Mouse (Mus musculus) gastrocnemius, adult 8-10 months (tissue): ENCODE results near the gene Gm26965. TPM values are rescaled to one million over a fixed set of nuclear protein-coding genes. Genes with fewer than 3 reads are reported as not detected.

Source experiments
- total RNA-seq, 4 experiments: library from RNA; stranded (reverse); gene quantifications; 2 replicates each; pipeline ENCODE4 v1.2.4; 2022

The Gm26965 gene
- total RNA-seq, 4 experiments from 2014 or later, result 0.39 to 0.94 (median 0.58) TPM; not detected in 1

Other genes with a start within 250 kb of the Gm26965 start
- 1 to 10 TPM in 3 of 4 experiments, under 1 TPM in 1; 0.83 to 1.7 (median 1.2) TPM for gene Zfp458, start 247.7 kb downstream of the Gm26965 start, total RNA-seq
- gene Zfp457, start 219.7 kb downstream of the Gm26965 start, total RNA-seq, result 1 to 10 TPM; 3.9 to 6.5 (median 4.9) TPM
- 1 to 10 TPM; 1.3 to 2.0 (median 1.5) TPM for gene Zfp595, start 193.6 kb downstream of the Gm26965 start, total RNA-seq
- gene Gm28044, start 165.6 kb downstream of the Gm26965 start, total RNA-seq, result 1 to 10 TPM in 1 of 4 experiments, under 1 TPM in 2, not detected in 1; 0.78 to 1.0 (median 0.90) TPM
- gene Zfp953, start 165.5 kb downstream of the Gm26965 start, total RNA-seq, result 1 to 10 TPM; 1.0 to 1.3 (median 1.1) TPM
- 1 to 10 TPM in 1 of 4 experiments, under 1 TPM in 1, not detected in 2; 0.63 to 1.1 TPM for gene Gm28041, start 150.4 kb downstream of the Gm26965 start, total RNA-seq
- under 1 TPM; 0.08 to 0.54 (median 0.15) TPM for gene Zfp456, start 150.3 kb downstream of the Gm26965 start, total RNA-seq
- gene Zfp429, start 126.3 kb downstream of the Gm26965 start, total RNA-seq, result 1 to 10 TPM in 2 of 4 experiments, under 1 TPM in 2; 0.88 to 1.3 (median 1.1) TPM
- 1 to 10 TPM in 1 of 4 experiments, under 1 TPM in 3; 0.22 to 1.7 (median 0.53) TPM for gene Zfp459, start 104.7 kb downstream of the Gm26965 start, total RNA-seq
- 1 to 10 TPM; 7.1 to 8.5 (median 8.2) TPM for gene Zfp874a, start 74.5 kb downstream of the Gm26965 start, total RNA-seq
- gene Zfp874b, start 41.9 kb downstream of the Gm26965 start, total RNA-seq, result 10 to 100 TPM; 11.1 to 16.0 (median 13.9) TPM
- gene Zfp58, start 25.6 kb downstream of the Gm26965 start, total RNA-seq, result 1 to 10 TPM; 2.9 to 3.5 (median 3.1) TPM
- gene Zfp87, start within 50 bp of the Gm26965 start, total RNA-seq, result 1 to 10 TPM; 3.2 to 4.6 (median 4.3) TPM
- gene Zfp748, start 27.7 kb upstream of the Gm26965 start, total RNA-seq, result 1 to 10 TPM; 2.1 to 2.7 (median 2.3) TPM
- 1 to 10 TPM; 2.4 to 3.6 (median 3.3) TPM for gene Zfp729b, start 83.6 kb upstream of the Gm26965 start, total RNA-seq
- gene Gm49345, start 111.6 kb upstream of the Gm26965 start, total RNA-seq, result 1 to 10 TPM in 1 of 4 experiments, under 1 TPM in 3; 0.64 to 1.5 (median 0.87) TPM
- gene Zfp729a, start 111.6 kb upstream of the Gm26965 start, total RNA-seq, result 1 to 10 TPM; 2.1 to 3.6 (median 2.7) TPM
- 1 to 10 TPM; 3.1 to 4.8 (median 3.6) TPM for gene Zfp738, start 160.9 kb upstream of the Gm26965 start, total RNA-seq
- gene Zfp65, start 203.0 kb upstream of the Gm26965 start, total RNA-seq, result 1 to 10 TPM; 5.6 to 6.2 (median 5.6) TPM
- gene Zfp85, start 229.1 kb upstream of the Gm26965 start, total RNA-seq, result 1 to 10 TPM; 2.3 to 3.3 (median 2.9) TPM